In genomic region chr5:37290983-37291382, GRCm38 (mm10) we compare ENCODE assay signal across 9 mouse cellular contexts. TPM values are rescaled to one million over a fixed set of nuclear protein-coding genes. Genes with fewer than 3 reads are reported as not detected.
DNase-seq lines count a peak whose midpoint lies in the region; ATAC-seq and TF ChIP-seq lines count a peak whose summit lies in the region.
"Had no signal": no experiment of that assay in that cellular context is flagged by ENCODE, and none has a peak within 500 bp of the region (broad histone marks: within the 10 kb centered on the region; RNA-seq: fewer than 3 reads in every experiment).

No protein-coding gene starts in this region.

- no peak for ATAC-seq in Patski
- ATAC-seq in forebrain, embryonic 11.5 days (replicated peaks; ENCODE audit: low FRiP score), result no peak

- no peaks in the 10 kb centered on the region for H3K79me2 ChIP-seq in C2C12 (ENCODE audit: control insufficient read depth, insufficient read depth)

- peak; percentile 5 for DNase-seq in kidney, postnatal 14 days
- DNase-seq in kidney, postnatal 25 days, result no peak
- no peak for DNase-seq in Patski (ENCODE audit: low read depth, low spot score)
- no peak for DNase-seq in testis, postnatal 10 days (ENCODE audit: low spot score)
- DNase-seq in lung, adult 18-20 months, result no peak
- no peak for DNase-seq in forebrain, embryonic 11.5 days (ENCODE audit: low spot score)

- H3K36me3 ChIP-seq in C2C12 (ENCODE audit: control insufficient read depth, insufficient read depth), result no peaks in the 10 kb centered on the region
- H3K36me3 ChIP-seq in forebrain, embryonic 11.5 days (ENCODE audit: control insufficient read depth, insufficient read depth, low read length), result no peaks in the 10 kb centered on the region; the same call in 1 of the 2 replicates

- H3K4me1 ChIP-seq in embryonic fibroblast, embryonic 13.5 days (ENCODE audit: control insufficient read depth, insufficient read depth, low read length), result no peaks in the 10 kb centered on the region
- H3K4me1 ChIP-seq in forebrain, embryonic 11.5 days (replicated peaks; ENCODE audit: control insufficient read depth, insufficient read depth, low read length), result no peaks in the 10 kb centered on the region

- 76% methylated on average over 9 of the region's 9 CpGs for WGBS in forebrain, embryonic 11.5 days

- TF ChIP-seq POLR2A in embryonic fibroblast, embryonic 13.5 days (IDR thresholded peaks at IDR 0.05; ENCODE audit: low read depth, low read length), result no peak

- H3K27me3 ChIP-seq in C2C12 (ENCODE audit: control insufficient read depth, insufficient read depth, insufficient read length) (peaks cover 5% of the 10 kb centered on the region), Patski (no peaks in the 10 kb centered on the region)
- H3K27me3 ChIP-seq in forebrain, embryonic 11.5 days (ENCODE audit: control insufficient read depth, insufficient read depth, low read length), result no peaks in the 10 kb centered on the region

- no peaks in the 10 kb centered on the region for H3K79me3 ChIP-seq in C2C12 (ENCODE audit: low read depth)

- no peak overlapping the region for H3K4me3 ChIP-seq in C2C12 (ENCODE audit: insufficient read depth, poor library complexity, severe bottlenecking)
- no peak overlapping the region for H3K4me3 ChIP-seq in embryonic fibroblast, embryonic 13.5 days (ENCODE audit: insufficient read depth, low read length)
- no peak overlapping the region for H3K4me3 ChIP-seq in forebrain, embryonic 11.5 days (ENCODE audit: low read depth, low read length)
- H3K4me3 ChIP-seq: myocyte had no signal

- no peak overlapping the region for H3K27ac ChIP-seq in embryonic fibroblast, embryonic 13.5 days (ENCODE audit: insufficient read depth, low read length)
- H3K27ac ChIP-seq in forebrain, embryonic 11.5 days (ENCODE audit: low read depth, low read length), result no peak overlapping the region

- H3ac ChIP-seq in C2C12 (ENCODE audit: control insufficient read depth, insufficient read length, low read depth), result no peak overlapping the region

- H3K9me3 ChIP-seq in forebrain, embryonic 11.5 days (ENCODE audit: control insufficient read depth, low read length), result no peaks in the 10 kb centered on the region

- H3K4me2 ChIP-seq in forebrain, embryonic 11.5 days (ENCODE audit: low read depth, low read length, severe bottlenecking), result no peak overlapping the region

- in situ Hi-C loops in Patski (cut with MboI; ENCODE audit: low pct_unique_long_range_greater_than_20kb), result no loop called here

- CTCF ChIA-PET in Patski (lab: Charles Lee), result no interaction called here

- peak; percentile 4 for TF ChIP-seq CTCF in C2C12 (IDR thresholded peaks at IDR 0.05; ENCODE audit: control insufficient read depth, insufficient read depth, insufficient read length)
- TF ChIP-seq CTCF in Patski (IDR thresholded peaks at IDR 0.05), result peak; percentile 70
- TF ChIP-seq CTCF in embryonic fibroblast, embryonic 13.5 days (IDR thresholded peaks at IDR 0.05; ENCODE audit: borderline replicate concordance, insufficient read depth, low read length), result peak; percentile 36; the same call in 1 of the 2 replicates

- H3K9ac ChIP-seq in forebrain, embryonic 11.5 days (ENCODE audit: low read length), result no peak overlapping the region

- POLR2A ChIA-PET in Patski (lab: Charles Lee), result no interaction called here

TF ChIP-seq in C2C12, 6 proteins besides CTCF, POLR2A, EP300 and RAD21:
- no peak for TF ChIP-seq FOSL1 (IDR thresholded peaks at IDR 0.05; ENCODE audit: insufficient read depth, low read length, poor library complexity, severe bottlenecking)
- no peak for TF ChIP-seq USF1 (IDR thresholded peaks at IDR 0.05; ENCODE audit: low read depth)
- no peak for TF ChIP-seq MYOD1 (IDR thresholded peaks at IDR 0.05; ENCODE audit: control insufficient read depth, insufficient read length, low read depth)
- TF ChIP-seq CEBPB (IDR thresholded peaks at IDR 0.05; ENCODE audit: low read depth), result no peak
- TF ChIP-seq MAX (IDR thresholded peaks at IDR 0.05), result no peak
- TF ChIP-seq MYOG (IDR thresholded peaks at IDR 0.05; ENCODE audit: control insufficient read depth, extremely low read depth, insufficient read length), result no peak

RNA-seq across cellular contexts. Expression of gene Evc, which starts 45.7 kb away (rescaled TPM):
- polyA plus RNA-seq in C2C12 (2012; fragmentation: generic; extraction: Trizol) (22.2 TPM), Patski (2021) (146 TPM)
- 25.2 and 38.8 TPM in 2 replicates for polyA plus RNA-seq in embryonic fibroblast, embryonic 13.5 days (2011; ENCODE audit: insufficient read length, low read depth, missing spikeins)
- 24.2 and 26.7 TPM in 2 replicates for polyA plus RNA-seq in forebrain, embryonic 11.5 days (2014; fragmentation: Nextera tagmentation; extraction: Ambion mirVana)

RNA-seq across cellular contexts. Expression of gene Evc2, which starts 47.3 kb away (rescaled TPM):
- polyA plus RNA-seq in C2C12 (2012; fragmentation: generic; extraction: Trizol) (15.6 TPM), Patski (2021) (72.5 TPM)
- 32.8 and 36.6 TPM in 2 replicates for polyA plus RNA-seq in embryonic fibroblast, embryonic 13.5 days (2011; ENCODE audit: insufficient read length, low read depth, missing spikeins)
- 16.8 and 19.1 TPM in 2 replicates for polyA plus RNA-seq in forebrain, embryonic 11.5 days (2014; fragmentation: Nextera tagmentation; extraction: Ambion mirVana)

RNA-seq across cellular contexts. Expression of gene Crmp1, which starts 49.2 kb away (rescaled TPM):
- 0.05 TPM for polyA plus RNA-seq in C2C12 (2012; fragmentation: generic; extraction: Trizol)
- polyA plus RNA-seq in Patski (2021), result 0.51 TPM
- polyA plus RNA-seq in embryonic fibroblast, embryonic 13.5 days (2011; ENCODE audit: insufficient read length, low read depth, missing spikeins), result 7.5 and 11.2 TPM in 2 replicates
- polyA plus RNA-seq in forebrain, embryonic 11.5 days (2014; fragmentation: Nextera tagmentation; extraction: Ambion mirVana), result 241 and 272 TPM in 2 replicates

Comparison
In these comparisons a context has a peak if more than half of its experiments do, and no peak if none do; other contexts are left out.
1. CTCF ChIP-seq: peak in every context shown above with its lines; median percentile 70 in Patski; 36 in embryonic fibroblast, embryonic 13.5 days; 4 in C2C12.
2. RNA of gene Crmp1, which starts 49.2 kb away (polyA plus RNA-seq): 241 to 272 TPM in forebrain, embryonic 11.5 days; 7.5 to 11.2 TPM in embryonic fibroblast, embryonic 13.5 days, 0.51 TPM in Patski (single experiment) and 0.05 TPM in C2C12 (single experiment); every median in the first group is over 10 times any median in the second.